Mouse (Mus musculus): ENCODE data around the gene Gm7075. TPM values are rescaled to one million over a fixed set of nuclear protein-coding genes. Genes with fewer than 3 reads are reported as not detected.
A peak's percentile ranks its signal among the peaks of the same experiment; 100 is the strongest.

Gene Gm7075
- polyA plus RNA-seq, 1 experiment, result not detected

DNA sequence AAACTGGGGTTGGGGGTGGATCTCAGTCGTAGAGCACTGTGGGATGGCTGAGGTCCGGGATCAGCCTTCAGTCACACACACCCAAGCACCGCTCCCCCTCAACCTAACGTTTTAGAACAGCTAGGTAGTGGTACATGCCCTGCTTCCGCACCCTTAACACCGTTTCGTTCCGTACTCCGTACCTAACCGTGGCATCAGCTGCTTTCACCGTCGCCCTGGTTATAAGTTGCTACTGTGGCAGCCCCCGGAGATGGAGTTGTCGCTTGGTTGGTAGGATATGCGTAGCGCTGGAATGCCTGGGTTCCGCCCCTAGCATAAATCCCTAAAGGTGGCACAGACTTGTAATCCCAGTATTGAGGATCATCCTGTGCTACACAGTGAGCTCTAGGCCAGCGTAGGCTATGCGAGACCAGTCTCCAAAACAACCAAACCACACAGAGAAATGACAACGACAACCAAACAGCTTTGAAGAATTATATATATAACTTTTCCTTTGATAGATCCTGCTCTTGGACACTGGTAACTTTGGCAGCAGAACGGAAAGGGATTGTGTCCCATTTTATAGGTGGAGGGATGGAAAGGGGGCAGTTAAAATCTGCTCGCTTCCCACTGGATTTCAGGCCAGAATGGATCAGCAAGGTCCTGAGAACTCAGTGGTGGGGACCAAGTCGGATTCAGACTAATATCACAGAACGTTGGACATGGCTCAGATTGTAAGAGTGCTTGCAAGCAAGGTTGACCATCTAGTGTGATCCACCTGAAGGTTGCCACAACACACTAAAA lies 39.9 kb downstream of the Gm7075 start, which contains the start of gene Sirt1:
TSS of gene Sirt1 (minus strand) at position 207 of the 783 bp plus-strand sequence.
- H3K4me3 ChIP-seq (ENCODE audit: low read depth, low read length), result peak within 1 kb of the TSS; percentile 67
- TF ChIP-seq POLR2A (IDR thresholded peaks at IDR 0.05; ENCODE audit: low read depth, low read length) (no peak), CTCF (IDR thresholded peaks at IDR 0.05; ENCODE audit: extremely low read depth, insufficient read length, insufficient replicate concordance, low read depth, low read length) (no peak)
- no peaks in the 10 kb centered on the region for H3K27me3 ChIP-seq (ENCODE audit: control insufficient read depth, insufficient read depth, low read length)
- 3% methylated on average over 24 of the region's 24 CpGs for WGBS
- no peaks in the 10 kb centered on the region for H3K36me3 ChIP-seq (ENCODE audit: control insufficient read depth, insufficient read depth, low read length)
- H3K4me1 ChIP-seq (ENCODE audit: control insufficient read depth, insufficient read depth, insufficient read length, low read length), result no peaks in the 10 kb centered on the region
- H3K27ac ChIP-seq (ENCODE audit: insufficient read depth, low read depth, low read length), result peak within 1 kb of the TSS; percentile 14; the same call in 1 of the 2 replicates

DNA sequence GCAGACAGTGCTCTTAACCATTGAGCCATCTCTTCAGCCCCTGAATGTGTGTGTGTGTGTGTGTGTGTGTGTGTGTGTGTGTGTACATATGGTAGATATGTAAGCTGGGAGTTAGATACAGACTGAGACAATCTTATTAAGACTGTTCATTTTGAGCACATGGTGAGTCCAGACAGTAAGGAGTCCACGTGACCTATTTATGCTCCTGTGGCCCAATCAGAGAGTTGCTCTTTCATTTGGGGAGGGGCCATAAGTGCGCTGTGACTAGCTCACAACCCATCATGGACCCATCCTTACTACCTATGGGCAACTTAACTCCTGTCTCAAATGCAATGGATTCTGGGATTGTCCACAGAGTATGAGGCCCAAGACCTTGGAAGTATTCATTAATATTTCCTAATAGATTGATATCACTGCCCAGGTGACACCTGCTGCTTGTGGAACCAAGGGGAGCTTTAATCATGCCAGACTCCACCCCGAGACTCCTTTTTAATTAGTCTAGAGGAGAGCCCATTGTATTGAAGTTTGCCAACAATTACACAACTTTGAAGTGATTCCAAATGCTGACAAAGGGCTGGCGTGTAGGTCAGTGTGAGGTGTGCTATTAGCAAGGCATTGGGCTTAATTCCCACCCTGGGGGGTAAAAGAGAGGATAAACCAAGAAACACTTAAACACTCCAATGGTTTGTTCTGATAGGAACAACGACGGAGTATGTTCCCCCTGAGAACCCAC lies 42.5 kb downstream of the Gm7075 start:
- H3K27ac ChIP-seq (ENCODE audit: insufficient read depth, low read depth, low read length), result no peak overlapping the region

DNA sequence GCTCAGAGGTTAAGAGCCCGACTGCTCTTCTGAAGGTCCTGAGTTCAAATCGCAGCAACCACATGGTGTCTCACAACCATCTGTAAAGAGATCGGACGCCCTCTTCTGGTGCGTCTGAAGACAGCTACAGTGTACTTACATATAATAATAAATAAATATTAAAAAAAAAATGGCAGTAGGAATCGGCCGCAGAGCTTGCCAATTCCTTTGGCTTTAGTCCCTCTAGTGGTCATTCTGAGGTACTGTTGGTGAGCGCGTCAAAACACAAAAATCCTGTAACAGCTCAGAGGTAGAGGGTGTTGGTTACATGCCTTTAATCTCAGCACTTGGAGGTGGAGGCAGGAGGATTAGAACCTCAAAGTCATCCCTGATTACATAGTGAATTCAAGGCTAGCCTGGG lies 44.1 kb downstream of the Gm7075 start:
- no peaks in the 10 kb centered on the region for H3K4me1 ChIP-seq (ENCODE audit: control insufficient read depth, insufficient read depth, insufficient read length, low read length)
- no peaks in the 10 kb centered on the region for H3K27me3 ChIP-seq (ENCODE audit: control insufficient read depth, insufficient read depth, low read length)
- no peak for TF ChIP-seq POLR2A (IDR thresholded peaks at IDR 0.05; ENCODE audit: low read depth, low read length)
- TF ChIP-seq CTCF (IDR thresholded peaks at IDR 0.05; ENCODE audit: extremely low read depth, insufficient read length, insufficient replicate concordance, low read depth, low read length), result peak; percentile 21; the same call in 1 of the 2 replicates
- no peak overlapping the region for H3K4me3 ChIP-seq (ENCODE audit: low read depth, low read length)
- 18% methylated on average over 9 of the region's 9 CpGs for WGBS
- no peaks in the 10 kb centered on the region for H3K36me3 ChIP-seq (ENCODE audit: control insufficient read depth, insufficient read depth, low read length)
- no peak overlapping the region for H3K27ac ChIP-seq (ENCODE audit: insufficient read depth, low read depth, low read length)

More for the DNA sequence above, 42.5 kb downstream of the Gm7075 start:
- H3K27me3 ChIP-seq (ENCODE audit: control insufficient read depth, insufficient read depth, low read length), result no peaks in the 10 kb centered on the region
- H3K4me1 ChIP-seq (ENCODE audit: control insufficient read depth, insufficient read depth, insufficient read length, low read length), result no peaks in the 10 kb centered on the region
- H3K36me3 ChIP-seq (ENCODE audit: control insufficient read depth, insufficient read depth, low read length), result no peaks in the 10 kb centered on the region
- no peak overlapping the region for H3K4me3 ChIP-seq (ENCODE audit: low read depth, low read length)
- 65% methylated on average over 6 of the region's 6 CpGs for WGBS
- no peak for TF ChIP-seq CTCF (IDR thresholded peaks at IDR 0.05; ENCODE audit: extremely low read depth, insufficient read length, insufficient replicate concordance, low read depth, low read length)

GRCm38 (mm10) chr10:63376303-63376702 lies 45.3 kb downstream of the Gm7075 start:
- Histone ChIP-seq H3K27me3 (ENCODE audit: control insufficient read depth, insufficient read depth, low read length) (no peaks in the 10 kb centered on the region), H3K4me1 (ENCODE audit: control insufficient read depth, insufficient read depth, insufficient read length, low read length) (no peaks in the 10 kb centered on the region), H3K27ac (ENCODE audit: insufficient read depth, low read depth, low read length) (no peak overlapping the region), H3K36me3 (ENCODE audit: control insufficient read depth, insufficient read depth, low read length) (no peaks in the 10 kb centered on the region), H3K4me3 (ENCODE audit: low read depth, low read length) (no peak overlapping the region)
- 84% methylated on average over 5 of the region's 5 CpGs for WGBS
- TF ChIP-seq CTCF (IDR thresholded peaks at IDR 0.05; ENCODE audit: extremely low read depth, insufficient read length, insufficient replicate concordance, low read depth, low read length) (no peak), POLR2A (IDR thresholded peaks at IDR 0.05; ENCODE audit: low read depth, low read length) (no peak)

Other genes with a start within 250 kb of the Gm7075 start
- 0.05 TPM in 2 replicates for gene Mypn, start 217.8 kb downstream of the Gm7075 start, polyA plus RNA-seq (2012; rRNA removed)
- 6.0 and 7.2 TPM in 2 replicates for gene Herc4, start 178.0 kb downstream of the Gm7075 start, polyA plus RNA-seq (2012; rRNA removed)
- 1.7 and 4.6 TPM in 2 replicates for gene Sirt1, start 40.1 kb downstream of the Gm7075 start, polyA plus RNA-seq (2012; rRNA removed)
- gene Dnajc12, start 39.3 kb downstream of the Gm7075 start, polyA plus RNA-seq (2012; rRNA removed), result 0.15 and 0.22 TPM in 2 replicates
- gene Ctnna3, start 8.3 kb upstream of the Gm7075 start, polyA plus RNA-seq (2012; rRNA removed), result 0.06 and 0.14 TPM in 2 replicates

Measured in small intestine, adult 2 months (tissue).